13 mouse cellular contexts compared by ENCODE assay signal in the genomic region with DNA sequence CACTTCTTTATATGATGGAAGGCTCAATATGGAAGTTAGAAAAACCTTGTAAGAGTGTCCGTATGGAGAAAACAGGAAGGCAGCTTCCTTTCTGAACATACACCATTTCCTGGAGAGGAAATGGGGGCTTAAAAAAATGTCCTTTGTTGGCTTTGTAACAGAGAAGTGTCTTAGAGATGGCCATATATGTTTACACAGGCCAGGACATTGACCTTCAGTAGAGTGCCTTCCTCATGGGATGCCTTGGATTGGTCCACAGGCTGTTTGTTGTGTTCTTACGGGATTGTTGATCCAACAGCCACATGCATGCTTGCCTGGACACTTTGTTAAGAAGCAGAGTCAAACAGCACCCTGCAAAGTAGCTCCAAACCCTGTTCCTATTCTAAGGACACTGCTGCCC.
A peak's percentile ranks its signal among the peaks of the same experiment; 100 is the strongest.
DNase-seq lines count a peak whose midpoint lies in the region; ATAC-seq and TF ChIP-seq lines count a peak whose summit lies in the region.
"Had no signal": no experiment of that assay in that cellular context is flagged by ENCODE, and none has a peak within 500 bp of the region (broad histone marks: within the 10 kb centered on the region; RNA-seq: fewer than 3 reads in every experiment).

No protein-coding gene starts in this region.

- H3K4me3 ChIP-seq in heart, embryonic 15.5 days = no peak overlapping the region
- H3K4me3 ChIP-seq in lung, embryonic 15.5 days = no peak overlapping the region
- H3K4me3 ChIP-seq in lung, adult 2 months (replicated peaks; ENCODE audit: extremely low read depth, low read depth, low read length) = no peak overlapping the region
- H3K4me3 ChIP-seq: forebrain, embryonic 10.5 days; myocyte had no signal

- intact Hi-C loops in heart, postnatal 14 days (cut with DNase I) = no loop called here
- intact Hi-C loops in left cerebral cortex, postnatal 10 days (cut with DNase I) = no loop called here

- no peak overlapping the region for H3K9ac ChIP-seq in heart, embryonic 15.5 days
- H3K9ac ChIP-seq in lung, embryonic 15.5 days = no peak overlapping the region

- TF ChIP-seq POLR2A in lung, adult 2 months (IDR thresholded peaks at IDR 0.05; ENCODE audit: borderline replicate concordance, extremely low read depth, low read depth, low read length) = no peak

- DNase-seq in heart, postnatal 14 days = no peak
- DNase-seq in lung, adult 2 months = no peak
- no peak for DNase-seq in left cerebral cortex, postnatal 10 days (ENCODE audit: extremely low spot score in 1 of 2, low spot score in 2 of 2)
- DNase-seq in cerebellum, adult 11 months = no peak
- DNase-seq: adrenal gland, postnatal 36 days; kidney, adult 2 months; left cerebral cortex, postnatal 4 days had no signal

- peak overlapping the region; percentile 53 for H3K27ac ChIP-seq in heart, embryonic 15.5 days
- peak overlapping the region; percentile 48 for H3K27ac ChIP-seq in lung, embryonic 15.5 days
- H3K27ac ChIP-seq: forebrain, embryonic 10.5 days had no signal

- H3K9me3 ChIP-seq in heart, embryonic 15.5 days (replicated peaks) = no peaks in the 10 kb centered on the region
- H3K9me3 ChIP-seq in lung, embryonic 15.5 days = no peaks in the 10 kb centered on the region
- H3K9me3 ChIP-seq: forebrain, embryonic 10.5 days had no signal

- no peaks in the 10 kb centered on the region for H3K36me3 ChIP-seq in heart, embryonic 15.5 days
- H3K36me3 ChIP-seq in lung, embryonic 15.5 days = no peaks in the 10 kb centered on the region
- H3K36me3 ChIP-seq: forebrain, embryonic 10.5 days had no signal

- no peaks in the 10 kb centered on the region for H3K27me3 ChIP-seq in heart, embryonic 15.5 days
- no peaks in the 10 kb centered on the region for H3K27me3 ChIP-seq in lung, embryonic 15.5 days

- no peak overlapping the region for H3K4me2 ChIP-seq in heart, embryonic 15.5 days
- no peak overlapping the region for H3K4me2 ChIP-seq in lung, embryonic 15.5 days

- no peak for TF ChIP-seq CTCF in lung, adult 2 months (IDR thresholded peaks at IDR 0.05; ENCODE audit: insufficient read depth, low read length)

- peak; percentile 55; the same call in 1 of the 2 replicates for ATAC-seq in heart, embryonic 15.5 days (replicated peaks; ENCODE audit: insufficient number of reproducible peaks, insufficient read depth, low FRiP score, low read depth)
- peak; percentile 70; the same call in 1 of the 2 replicates for ATAC-seq in lung, embryonic 15.5 days (ENCODE audit: borderline replicate concordance, extremely low read depth, low FRiP score, low TSS enrichment)
- ATAC-seq in granulocyte monocyte progenitor cell, adult 5-6 weeks (replicated peaks; ENCODE audit: poor library complexity, severe bottlenecking) = peak; percentile 71
- ATAC-seq in megakaryocyte progenitor cell, adult 5-6 weeks (replicated peaks; ENCODE audit: poor library complexity) = peak; percentile 45; the same call in 1 of the 2 replicates

- H3K4me1 ChIP-seq in heart, embryonic 15.5 days (replicated peaks) = peaks cover 21% of the 10 kb centered on the region
- peaks cover 20% of the 10 kb centered on the region for H3K4me1 ChIP-seq in lung, embryonic 15.5 days
- peaks cover 6% of the 10 kb centered on the region for H3K4me1 ChIP-seq in lung, adult 2 months (ENCODE audit: control insufficient read depth, insufficient read depth, low read length)

- WGBS in heart, embryonic 15.5 days = 66% methylated on average over 2 of the region's 2 CpGs
- 60% methylated on average over 2 of the region's 2 CpGs for WGBS in lung, embryonic 15.5 days
- 56% methylated on average over 2 of the region's 2 CpGs for WGBS in lung, adult 2 months
